Mouse (Mus musculus): ENCODE measurements at regions not wholly inside any gene's neighbourhood (a gene's known extent, or its start where the extent isn't known, plus 50 kb on each side); places are given as distances from the start of the nearest gene placed in this dataset.
"Not testable (repeated sequence)": the region's sequence is repeated elsewhere in the genome, so short reads cannot be mapped to it uniquely, and the experiment has no call there.

GRCm38 (mm10) chr8:20285523-20285922, 77.5 kb downstream of the Gm15319 start:
- DNase-seq (ENCODE audit: low spot score in 2 of 2): peak in 1 of 2 experiments; percentile 4

- not testable (repeated sequence) for DNase-seq (ENCODE audit: low spot score in 2 of 2)
Observed at GRCm38 (mm10) chr8:20284856-20285255, 78.2 kb downstream of the Gm15319 start.

- DNase-seq (ENCODE audit: low spot score in 2 of 2): not testable (repeated sequence)
Observed at GRCm38 (mm10) chr8:20283141-20283540, 79.9 kb downstream of the Gm15319 start.

- DNase-seq (ENCODE audit: low spot score in 2 of 2): not testable (repeated sequence)
Observed at GRCm38 (mm10) chr8:20281201-20281887, 81.7 kb downstream of the Gm15319 start.

GRCm38 (mm10) chr8:20277701-20278100, 85.3 kb downstream of the Gm15319 start:
- DNase-seq (ENCODE audit: low spot score in 2 of 2): not testable (repeated sequence)

GRCm38 (mm10) chr8:20276661-20277060, 86.3 kb downstream of the Gm15319 start:
- not testable (repeated sequence) for DNase-seq (ENCODE audit: low spot score in 2 of 2)

- not testable (repeated sequence) for DNase-seq (ENCODE audit: low spot score in 2 of 2)
Observed at GRCm38 (mm10) chr8:20273844-20274243, 89.2 kb downstream of the Gm15319 start.

GRCm38 (mm10) chr8:20267520-20268127, 95.4 kb downstream of the Gm15319 start:
- not testable (repeated sequence) for DNase-seq (ENCODE audit: low spot score in 2 of 2)

GRCm38 (mm10) chr8:20266776-20267175, 96.2 kb downstream of the Gm15319 start:
- DNase-seq (ENCODE audit: low spot score in 2 of 2): peak in 1 of 2 experiments; percentile 43

- not testable (repeated sequence) for DNase-seq (ENCODE audit: low spot score in 2 of 2)
Observed at GRCm38 (mm10) chr8:20264612-20265011, 98.4 kb downstream of the Gm15319 start.

GRCm38 (mm10) chr8:20264106-20264505, 98.9 kb downstream of the Gm15319 start:
- DNase-seq (ENCODE audit: low spot score in 2 of 2): peak in 1 of 2 experiments; percentile 43

- DNase-seq (ENCODE audit: low spot score in 2 of 2): not testable (repeated sequence)
Observed at GRCm38 (mm10) chr8:20262847-20263570, 100.0 kb downstream of the Gm15319 start.

GRCm38 (mm10) chr8:20262253-20262652, 100.8 kb downstream of the Gm15319 start:
- DNase-seq (ENCODE audit: low spot score in 2 of 2): not testable (repeated sequence)

GRCm38 (mm10) chr8:20261452-20262181, 101.4 kb downstream of the Gm15319 start:
- not testable (repeated sequence) for DNase-seq (ENCODE audit: low spot score in 2 of 2)

GRCm38 (mm10) chr8:20261007-20261406, 102.0 kb downstream of the Gm15319 start:
- peak; percentile 42 to 54 for DNase-seq (ENCODE audit: low spot score in 2 of 2)

GRCm38 (mm10) chr8:20260125-20260640, 102.8 kb downstream of the Gm15319 start:
- not testable (repeated sequence) for DNase-seq (ENCODE audit: low spot score in 2 of 2)

- not testable (repeated sequence) for DNase-seq (ENCODE audit: low spot score in 2 of 2)
Observed at GRCm38 (mm10) chr8:20259662-20260061, 103.3 kb downstream of the Gm15319 start.
